Mouse (Mus musculus) erythroblast, embryonic 14.5 days (primary cell): ENCODE results near the gene Pyroxd1.

Experiments
- GATA1 ChIP-seq: IDR thresholded peaks from 2 replicates; pipeline ENCODE4 v1.6.1; 2012; ENCODE audit warnings: low read length, inconsistent platforms, mixed read lengths
- TAL1 ChIP-seq: IDR thresholded peaks from 3 replicates; pipeline ENCODE4 v1.6.1; 2012; ENCODE audit warnings: low read length, inconsistent platforms, mixed read lengths

DNA sequence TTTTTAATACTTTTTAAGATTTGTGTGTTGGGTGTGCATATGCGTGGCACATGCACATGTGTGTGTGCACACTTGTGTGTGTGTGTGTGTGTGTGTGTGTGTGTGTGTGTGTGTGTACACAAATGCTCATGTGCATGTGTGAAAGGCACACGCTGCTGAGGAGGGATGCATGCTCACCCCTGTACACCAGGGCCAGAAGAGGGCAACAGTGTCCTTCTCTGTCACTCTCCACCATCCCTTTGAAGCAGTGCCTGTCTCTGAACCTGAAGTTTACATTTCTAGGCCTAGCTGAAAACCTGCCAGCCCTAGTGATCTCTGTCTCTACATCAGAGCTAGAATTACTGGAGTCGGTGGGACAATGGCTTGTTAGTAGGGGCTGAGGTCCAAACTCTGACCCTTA lies 18.9 kb upstream of the Pyroxd1 start:
- TF ChIP-seq GATA1 (no peak), TAL1 (no peak)
